Mouse (Mus musculus): Measurements from ENCODE around the gene Olfr319.

GRCm38 (mm10) chr11:58719701-58720100 is 20.7 kb downstream of the Olfr319 start:
- no peak for TF ChIP-seq CTCF (IDR thresholded peaks at IDR 0.05; ENCODE audit: low read depth)
- TF ChIP-seq EP300 (IDR thresholded peaks at IDR 0.05; ENCODE audit: low read depth), result no peak
